Mouse (Mus musculus): ENCODE data around the gene Olfr5. TPM values are rescaled to one million over a fixed set of nuclear protein-coding genes. Genes with fewer than 3 reads are reported as not detected.
"Not testable (repeated sequence)": the region's sequence is repeated elsewhere in the genome, so short reads cannot be mapped to it uniquely, and the experiment has no call there.

Olfr5 gene
- total RNA-seq (2021): not detected
- long read RNA-seq, experiment 1: 0 reads
- long read RNA-seq, experiment 2: 0 reads

DNA sequence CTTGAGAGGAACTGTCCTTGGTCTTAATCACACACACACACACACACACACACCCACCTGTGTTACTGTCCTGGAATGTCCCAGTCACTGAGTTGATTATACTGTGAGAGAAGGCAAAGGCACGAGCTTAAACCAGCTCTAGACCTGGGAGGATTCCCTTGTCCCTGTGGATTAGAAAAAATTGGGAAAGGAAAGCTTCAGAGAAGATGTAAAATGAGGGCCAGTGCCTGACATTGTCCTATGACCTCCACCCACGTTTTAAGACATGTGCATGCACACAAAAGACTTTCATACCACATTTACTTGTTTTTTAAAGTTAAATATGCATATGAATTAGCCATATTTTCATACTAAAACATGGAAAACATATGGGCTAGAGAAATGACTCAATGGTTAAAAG is at the start of gene Olfr5:
Gene Olfr5, minus strand, starts transcription at position 101 of the 400 bp plus-strand sequence.
- H3K4me3 ChIP-seq: no peak within 1 kb of the TSS
- intact Hi-C loops (cut with DNase I): no loop called here
- no peak for DNase-seq (ENCODE audit: extremely low spot score in 1 of 2, low spot score in 2 of 2)
- TF ChIP-seq CTCF (IDR thresholded peaks at IDR 0.05): no peak
- no peak within 1 kb of the TSS for H3K27ac ChIP-seq

- Histone ChIP-seq H3K27ac (no peak overlapping the region), H3K4me3 (no peak overlapping the region)
- intact Hi-C loops (cut with DNase I): no loop called here
- no peak for DNase-seq (ENCODE audit: extremely low spot score in 1 of 2, low spot score in 2 of 2)
- peak; percentile 39 for TF ChIP-seq CTCF (IDR thresholded peaks at IDR 0.05)
Observed at GRCm38 (mm10) chr7:6526141-6526540, 39.4 kb upstream of the Olfr5 start.

DNA sequence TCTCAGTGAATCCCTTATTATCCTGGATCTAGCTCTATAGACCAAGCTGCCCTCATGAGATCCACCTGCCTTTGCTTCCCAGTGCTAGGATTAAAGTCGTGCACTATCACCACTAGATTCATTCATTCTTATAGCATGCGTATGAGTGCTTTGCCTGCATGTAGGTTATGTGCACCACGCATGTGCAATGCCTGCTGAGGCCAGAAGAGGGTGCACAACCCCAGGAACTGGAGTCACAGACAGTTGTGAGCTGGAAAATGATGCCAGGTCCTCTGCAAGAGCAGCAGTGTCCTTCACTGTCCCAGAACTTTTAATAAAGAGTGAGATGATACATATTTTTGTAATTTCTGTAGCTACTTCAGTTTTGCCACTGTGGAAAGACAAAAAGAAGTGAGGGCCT is 38.3 kb upstream of the Olfr5 start:
- H3K27ac ChIP-seq: no peak overlapping the region
- TF ChIP-seq CTCF (IDR thresholded peaks at IDR 0.05): no peak; the same call in 1 of the 2 replicates
- H3K4me3 ChIP-seq: no peak overlapping the region
- intact Hi-C loops (cut with DNase I): no loop called here
- no peak for DNase-seq (ENCODE audit: extremely low spot score in 1 of 2, low spot score in 2 of 2)

GRCm38 (mm10) chr7:6522850-6523249 is 36.1 kb upstream of the Olfr5 start, which contains the start of gene Olfr1349:
Olfr1349 (minus strand) TSS chr7:6522950.
- no peak for TF ChIP-seq CTCF (IDR thresholded peaks at IDR 0.05)
- no peak for DNase-seq (ENCODE audit: extremely low spot score in 1 of 2, low spot score in 2 of 2)
- no peak within 1 kb of the TSS for H3K27ac ChIP-seq
- intact Hi-C loops (cut with DNase I): no loop called here
- no peak within 1 kb of the TSS for H3K4me3 ChIP-seq

DNA sequence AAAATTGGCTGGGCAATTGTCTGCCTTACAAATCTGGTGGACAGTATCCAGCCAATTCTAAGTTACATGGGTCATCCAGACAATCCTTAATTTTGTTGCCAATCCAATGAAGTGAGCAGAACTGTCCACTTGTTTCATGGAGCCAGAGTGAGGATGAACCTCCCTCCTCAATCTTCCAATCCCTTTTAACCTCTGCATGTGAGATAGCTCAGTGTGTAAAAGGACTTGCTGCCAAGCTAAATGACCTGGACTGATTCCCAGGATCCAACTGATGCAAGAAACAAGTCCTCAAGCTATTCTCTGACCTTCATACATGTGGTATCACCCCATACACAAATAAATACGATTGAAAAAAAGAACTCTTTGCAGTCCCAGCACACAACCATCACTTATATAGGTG is 34.9 kb upstream of the Olfr5 start:
- Histone ChIP-seq H3K27ac (no peak overlapping the region), H3K4me3 (no peak overlapping the region)
- DNase-seq (ENCODE audit: extremely low spot score in 1 of 2, low spot score in 2 of 2): no peak
- no peak for TF ChIP-seq CTCF (IDR thresholded peaks at IDR 0.05)
- intact Hi-C loops (cut with DNase I): no loop called here

DNA sequence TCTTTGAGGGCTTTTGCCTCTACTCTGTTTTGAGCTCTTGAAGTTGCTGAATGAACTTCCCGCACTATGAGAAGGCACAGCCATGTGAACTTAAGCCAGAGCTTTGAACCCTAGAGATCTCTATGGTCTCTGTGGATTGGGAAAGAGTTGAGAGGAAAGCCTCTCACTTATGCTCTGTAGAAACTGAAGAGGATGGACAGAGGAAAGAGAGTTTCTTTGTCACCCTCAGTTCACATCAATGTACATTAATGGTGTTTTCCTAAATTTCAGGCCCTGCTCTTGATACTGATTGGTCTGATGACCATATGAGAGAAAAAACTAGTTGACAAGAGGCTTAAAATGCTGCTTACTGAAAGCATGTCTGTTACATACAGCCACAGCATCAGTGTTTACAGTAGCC is 21.9 kb upstream of the Olfr5 start, which contains the start of gene Olfr1348:
Gene Olfr1348, minus strand, starts transcription at position 101 of the 400 bp plus-strand sequence.
- Histone ChIP-seq H3K27ac (no peak within 1 kb of the TSS), H3K4me3 (no peak within 1 kb of the TSS)
- intact Hi-C loops (cut with DNase I): no loop called here
- no peak for TF ChIP-seq CTCF (IDR thresholded peaks at IDR 0.05)
- no peak for DNase-seq (ENCODE audit: extremely low spot score in 1 of 2, low spot score in 2 of 2)

- DNase-seq (ENCODE audit: extremely low spot score in 1 of 2, low spot score in 2 of 2): no peak
- TF ChIP-seq CTCF (IDR thresholded peaks at IDR 0.05): no peak
- no peak within 1 kb of the TSS for H3K4me3 ChIP-seq
- H3K27ac ChIP-seq: no peak within 1 kb of the TSS
- intact Hi-C loops (cut with DNase I): no loop called here
Observed at GRCm38 (mm10) chr7:6499655-6500054, 12.9 kb upstream of the Olfr5 start, which contains the start of gene Olfr1347. Olfr1347 (minus strand) TSS chr7:6499755.

GRCm38 (mm10) chr7:6477633-6478032 is 9.1 kb downstream of the Olfr5 start:
- H3K4me3 ChIP-seq; intact Hi-C loops (cut with DNase I); DNase-seq (ENCODE audit: extremely low spot score in 1 of 2, low spot score in 2 of 2); H3K27ac ChIP-seq: not testable (repeated sequence)

DNA sequence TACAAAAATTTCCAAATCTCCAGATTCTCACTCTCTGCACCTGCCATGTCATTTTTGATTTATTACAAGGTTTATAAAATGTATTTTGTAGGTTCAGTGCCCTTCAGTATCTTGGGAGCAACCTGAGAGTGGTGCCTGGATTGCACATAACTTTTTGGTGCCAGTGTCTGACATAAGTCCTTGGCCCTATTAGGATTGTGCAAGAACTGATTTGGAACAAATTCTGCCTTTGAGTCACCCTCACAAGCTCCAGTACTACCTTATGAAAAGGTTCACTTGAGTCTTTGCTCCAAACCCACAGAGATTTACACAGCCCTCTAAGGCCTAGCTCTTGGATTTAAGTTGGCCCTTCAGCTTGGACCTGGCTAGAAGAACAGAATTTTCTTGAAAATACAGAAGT is 19.8 kb downstream of the Olfr5 start, which contains the start of gene Olfr1346:
Gene Olfr1346, plus strand, starts transcription at position 151 of the 400 bp plus-strand sequence.
- Histone ChIP-seq H3K27ac (no peak within 1 kb of the TSS), H3K4me3 (no peak within 1 kb of the TSS)
- intact Hi-C loops (cut with DNase I): no loop called here
- no peak for TF ChIP-seq CTCF (IDR thresholded peaks at IDR 0.05)
- DNase-seq (ENCODE audit: extremely low spot score in 1 of 2, low spot score in 2 of 2): no peak

GRCm38 (mm10) chr7:6456399-6456798 is 30.3 kb downstream of the Olfr5 start:
- H3K27ac ChIP-seq: no peak overlapping the region
- DNase-seq (ENCODE audit: extremely low spot score in 1 of 2, low spot score in 2 of 2): no peak
- H3K4me3 ChIP-seq: no peak overlapping the region
- no peak for TF ChIP-seq CTCF (IDR thresholded peaks at IDR 0.05)
- intact Hi-C loops (cut with DNase I): no loop called here

GRCm38 (mm10) chr7:6455868-6456267 is 30.9 kb downstream of the Olfr5 start, which contains the start of gene Olfr1336:
Olfr1336 (plus strand) TSS chr7:6456168.
- intact Hi-C loops (cut with DNase I): no loop called here
- no peak for DNase-seq (ENCODE audit: extremely low spot score in 1 of 2, low spot score in 2 of 2)
- H3K27ac ChIP-seq: no peak within 1 kb of the TSS
- TF ChIP-seq CTCF (IDR thresholded peaks at IDR 0.05): no peak
- no peak within 1 kb of the TSS for H3K4me3 ChIP-seq

GRCm38 (mm10) chr7:6447771-6448170 is 39.0 kb downstream of the Olfr5 start:
- H3K4me3 ChIP-seq: no peak overlapping the region
- H3K27ac ChIP-seq: no peak overlapping the region
- no peak for DNase-seq (ENCODE audit: extremely low spot score in 1 of 2, low spot score in 2 of 2)
- intact Hi-C loops (cut with DNase I): no loop called here
- TF ChIP-seq CTCF (IDR thresholded peaks at IDR 0.05): no peak

- Histone ChIP-seq H3K4me3 (no peak overlapping the region), H3K27ac (no peak overlapping the region)
- intact Hi-C loops (cut with DNase I): no loop called here
- DNase-seq (ENCODE audit: extremely low spot score in 1 of 2, low spot score in 2 of 2): no peak
- TF ChIP-seq CTCF (IDR thresholded peaks at IDR 0.05): no peak
Observed at GRCm38 (mm10) chr7:6441173-6441572, 45.6 kb downstream of the Olfr5 start.

Data from left cerebral cortex, adult 2 months (tissue).